Mouse (Mus musculus) right cerebral cortex, postnatal 25 days (tissue): ENCODE results near the gene Jade2.

Source experiments
- DNase-seq: peaks from one replicate; pipeline ENCODE4 v3.0.0; 2022

Gene Jade2

DNA sequence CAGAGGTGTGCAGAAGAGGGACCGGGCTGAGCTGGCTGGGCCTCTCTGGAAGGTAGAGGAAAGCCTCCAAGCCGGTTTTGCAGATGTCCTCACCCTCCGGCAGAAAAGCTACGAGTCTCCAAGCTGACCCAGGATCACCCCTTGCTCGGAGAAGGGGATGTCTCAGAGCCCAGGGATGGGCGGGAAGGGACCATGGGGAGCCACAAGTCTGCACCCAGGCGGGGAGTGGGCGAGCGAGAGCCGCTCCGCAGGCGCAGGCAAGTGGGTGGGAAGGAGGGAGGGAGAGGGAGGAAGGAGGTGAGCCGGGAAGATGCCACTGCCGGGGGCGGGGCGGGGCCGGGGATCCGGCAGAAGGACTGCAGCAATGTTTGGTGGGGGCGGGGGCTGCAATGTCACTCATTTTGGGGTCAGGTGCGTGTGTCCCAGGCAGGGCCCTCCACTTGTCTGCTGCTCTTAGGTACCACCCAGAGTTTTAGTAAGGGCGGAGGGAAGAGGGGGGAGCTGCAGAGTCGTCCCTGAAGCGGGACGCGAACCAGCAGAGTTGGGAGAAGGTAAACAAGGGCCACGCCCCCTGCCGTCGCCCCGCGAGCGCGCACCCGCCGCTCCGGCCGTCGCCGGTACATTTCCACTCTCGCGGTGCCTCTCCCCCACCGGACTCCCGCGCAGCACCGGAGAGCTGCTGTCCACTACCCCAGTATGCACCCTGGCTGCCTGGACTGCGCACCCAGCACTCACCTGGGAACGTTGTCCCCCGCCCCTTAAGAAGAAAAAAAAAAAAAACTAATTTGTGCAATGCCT, 1.4 kb downstream of the Jade2 start:
- DNase-seq: peak; percentile 78

- DNase-seq: peak; percentile 67
Observed at GRCm38 (mm10) chr11:51854981-51855817, 2.3 kb downstream of the Jade2 start.

DNA sequence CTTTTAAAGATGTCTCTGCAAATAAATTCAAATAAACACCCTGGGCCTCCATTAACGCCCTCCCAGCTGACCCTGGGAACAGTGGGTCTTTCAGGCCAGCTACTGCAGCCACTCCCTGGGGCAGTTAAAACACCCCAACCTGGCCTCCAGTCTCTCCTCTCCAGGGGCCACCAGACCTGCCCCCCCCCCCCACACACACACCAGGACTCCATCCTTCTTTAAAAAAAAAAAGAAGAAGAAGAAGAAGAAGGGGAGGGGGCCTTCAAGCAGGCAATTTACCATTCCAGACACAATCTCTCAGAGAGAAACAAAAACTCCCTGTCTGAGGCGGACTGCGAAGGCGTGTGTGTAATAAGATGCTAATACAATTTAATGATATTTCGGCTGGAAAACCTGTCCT, 4.9 kb downstream of the Jade2 start:
- no peak for DNase-seq

- no peak for DNase-seq
Observed at GRCm38 (mm10) chr11:51852091-51852521, 5.3 kb downstream of the Jade2 start.

GRCm38 (mm10) chr11:51850741-51851330, 6.6 kb downstream of the Jade2 start:
- no peak for DNase-seq

- DNase-seq: no peak
Observed at GRCm38 (mm10) chr11:51848324-51848723, 9.1 kb downstream of the Jade2 start.

DNA sequence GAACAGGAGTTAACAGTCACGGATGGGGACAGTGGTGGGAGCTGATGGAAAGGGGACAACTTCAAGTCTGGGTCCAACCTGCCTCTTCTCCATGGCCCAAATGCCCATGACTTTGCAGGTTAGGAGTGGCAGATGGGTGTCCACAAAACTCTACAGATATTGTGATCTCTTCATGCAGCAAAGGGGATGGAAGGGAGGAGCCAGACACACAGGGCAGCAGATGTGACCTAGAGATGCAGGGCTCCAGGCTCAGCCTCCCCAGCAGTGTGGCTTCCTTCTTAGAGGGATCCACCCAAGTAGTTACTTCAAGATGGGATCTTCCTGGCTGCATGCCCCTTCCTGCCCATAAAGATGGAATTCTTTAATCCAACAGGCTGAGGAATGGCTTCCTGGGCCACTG, 9.6 kb downstream of the Jade2 start:
- no peak for DNase-seq

DNA sequence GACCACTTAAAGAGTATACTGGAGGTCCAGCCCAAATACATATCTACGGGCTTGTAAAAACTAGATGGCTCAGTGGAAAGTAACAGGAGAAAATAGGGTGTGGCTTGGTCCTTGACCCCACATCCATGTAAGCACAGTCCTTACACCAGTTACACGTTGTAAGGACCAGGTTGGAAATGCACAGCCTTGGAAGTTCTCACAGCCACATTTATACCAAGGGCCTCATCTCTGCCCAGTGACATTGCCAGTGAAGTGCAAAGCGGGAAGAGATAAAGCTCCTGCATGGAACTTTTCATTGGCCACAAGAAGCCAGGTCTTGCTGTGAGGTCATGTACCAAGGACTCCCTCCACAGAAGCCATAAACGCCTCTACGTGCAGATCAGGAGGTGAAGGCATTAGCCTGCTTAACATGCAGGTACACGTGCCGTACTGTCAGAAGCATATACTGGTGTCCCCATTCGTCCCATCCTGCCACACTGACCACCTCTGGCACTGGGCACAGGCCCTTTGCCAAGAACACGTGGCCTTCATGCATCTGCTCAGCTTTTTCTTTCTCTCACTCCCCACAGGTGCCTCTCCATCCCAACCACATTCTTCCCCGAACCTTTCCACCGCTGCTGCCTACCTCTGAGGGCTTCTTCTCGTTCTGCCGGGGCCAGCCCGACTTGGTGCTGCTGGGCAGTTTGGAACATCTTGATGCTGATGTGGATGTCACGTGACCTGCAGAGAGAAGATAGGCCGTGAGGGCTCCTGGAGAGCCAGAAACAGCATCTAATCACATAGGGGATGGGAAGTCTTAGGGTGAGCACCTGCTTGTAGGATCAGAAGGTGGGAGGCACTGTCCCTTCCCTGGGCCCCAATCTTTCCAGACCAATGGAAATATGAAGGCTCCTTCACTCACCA, 11.2 kb downstream of the Jade2 start:
- DNase-seq: no peak

DNA sequence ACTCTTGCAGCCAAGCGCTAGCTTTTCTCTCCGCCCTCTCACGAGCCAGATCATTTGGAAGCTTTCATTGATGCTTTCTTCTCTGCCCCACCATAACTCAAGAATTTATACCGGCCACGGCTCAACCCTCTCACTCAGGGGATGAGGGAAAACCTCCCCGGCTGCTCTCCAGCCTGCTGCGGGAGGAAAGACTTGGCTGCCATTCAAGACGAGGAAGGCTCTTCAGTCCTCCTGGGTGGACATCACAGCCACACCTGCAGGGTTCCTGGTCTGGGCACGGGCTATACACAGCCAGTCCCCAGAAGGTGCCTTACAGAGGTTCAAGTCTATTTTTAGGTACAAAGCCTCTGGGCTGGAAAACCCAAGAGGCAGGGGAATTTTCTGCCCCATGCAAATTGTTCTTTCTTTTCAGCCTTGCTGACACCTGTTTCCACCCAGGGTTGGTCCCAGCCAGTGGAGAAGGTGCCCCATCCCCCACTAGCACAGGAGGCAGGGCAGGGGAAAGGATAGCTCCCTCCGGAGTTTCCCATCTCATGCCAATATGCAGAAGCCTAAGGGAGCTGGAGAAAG, 12.8 kb downstream of the Jade2 start:
- no peak for DNase-seq

DNA sequence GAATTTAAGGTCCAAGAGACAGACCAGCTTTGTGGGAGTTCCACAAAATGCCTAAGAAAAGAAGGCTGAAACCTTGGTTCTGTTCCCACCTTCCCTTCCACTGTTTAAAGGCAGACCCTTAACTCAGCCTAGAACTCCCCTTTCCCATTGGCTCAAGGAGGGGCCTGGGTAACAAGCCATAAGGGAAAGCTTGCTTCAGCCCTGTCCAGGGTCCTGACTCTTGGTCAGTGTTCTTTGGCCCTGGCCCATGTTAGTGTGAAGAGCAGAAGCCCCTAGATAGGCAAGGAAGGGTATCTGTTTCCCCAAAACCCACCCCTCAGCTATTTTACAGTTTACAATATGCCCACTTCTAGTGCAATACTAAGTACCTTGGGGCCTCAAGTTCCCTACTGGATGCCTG, 13.6 kb downstream of the Jade2 start:
- no peak for DNase-seq

- DNase-seq: no peak
Observed at GRCm38 (mm10) chr11:51843168-51843567, 14.3 kb downstream of the Jade2 start.

DNA sequence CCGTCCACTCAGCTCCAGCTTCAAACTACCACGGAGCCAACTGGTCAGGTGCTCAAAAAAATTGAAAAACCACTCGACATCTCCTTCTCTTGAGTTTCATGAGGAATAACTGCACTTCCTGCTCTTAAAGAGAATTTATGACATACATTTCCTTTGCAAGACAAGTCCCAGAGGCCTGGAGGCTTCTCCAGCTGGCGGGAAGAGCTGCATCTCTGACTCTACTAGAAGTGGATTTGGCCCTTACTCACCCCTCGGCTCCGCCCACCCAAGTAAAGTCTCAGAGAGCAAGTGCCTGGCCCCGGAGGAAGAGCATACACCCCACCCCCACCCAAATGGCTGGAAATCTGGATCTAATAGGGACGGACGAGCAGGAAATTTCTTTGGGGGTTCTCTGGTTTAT, 16.3 kb downstream of the Jade2 start:
- no peak for DNase-seq

GRCm38 (mm10) chr11:51840657-51841056, 16.8 kb downstream of the Jade2 start:
- DNase-seq: no peak

- no peak for DNase-seq
Observed at GRCm38 (mm10) chr11:51839973-51840372, 17.5 kb downstream of the Jade2 start.

- DNase-seq: no peak
Observed at GRCm38 (mm10) chr11:51839106-51839505, 18.3 kb downstream of the Jade2 start.

DNA sequence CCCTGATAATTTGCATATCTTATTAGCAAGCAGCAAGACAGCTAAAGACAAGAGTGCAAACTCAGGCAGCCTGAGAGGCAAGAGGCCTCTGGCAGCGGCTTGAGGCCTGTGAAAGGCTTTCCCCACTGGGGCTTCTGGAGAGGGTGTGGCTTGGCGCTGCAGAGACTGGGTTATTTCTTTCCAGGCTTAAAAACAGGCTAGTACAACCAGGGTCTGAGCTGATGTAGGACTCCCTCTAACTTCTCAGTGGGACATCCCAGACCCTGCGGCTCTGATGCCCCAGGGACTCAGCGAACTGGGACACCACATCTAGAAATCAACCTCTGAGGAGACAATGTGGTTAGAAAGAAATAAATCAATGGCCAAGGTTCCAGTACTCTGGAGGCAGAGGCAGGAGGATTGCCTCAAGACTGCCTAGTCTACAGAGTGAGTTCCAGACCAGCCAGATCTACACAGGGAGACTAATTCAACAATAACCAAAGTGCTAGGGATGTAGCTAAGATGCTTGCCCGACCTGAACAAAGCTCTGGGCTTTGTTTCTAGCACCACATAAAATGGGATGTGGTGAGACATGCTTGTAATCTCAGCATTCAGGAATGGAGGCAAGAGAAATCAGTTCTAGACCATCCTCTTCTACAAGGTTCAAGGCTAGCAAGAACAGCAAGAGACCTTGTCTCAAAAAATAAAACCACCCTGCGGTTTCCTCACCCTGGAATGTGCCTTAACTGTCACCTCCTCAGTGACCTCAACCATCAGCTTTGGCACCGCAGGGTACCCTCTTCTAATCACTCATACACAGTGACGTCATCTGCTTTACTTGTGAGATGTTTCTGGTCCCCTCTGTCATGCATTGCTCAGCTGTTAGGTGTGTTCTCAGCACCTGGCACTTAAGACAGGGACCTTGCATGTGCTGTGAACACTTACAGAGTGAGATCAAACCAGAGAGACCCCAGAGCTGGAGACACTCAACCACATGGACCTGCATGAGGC, 20.0 kb downstream of the Jade2 start:
- DNase-seq: no peak

DNA sequence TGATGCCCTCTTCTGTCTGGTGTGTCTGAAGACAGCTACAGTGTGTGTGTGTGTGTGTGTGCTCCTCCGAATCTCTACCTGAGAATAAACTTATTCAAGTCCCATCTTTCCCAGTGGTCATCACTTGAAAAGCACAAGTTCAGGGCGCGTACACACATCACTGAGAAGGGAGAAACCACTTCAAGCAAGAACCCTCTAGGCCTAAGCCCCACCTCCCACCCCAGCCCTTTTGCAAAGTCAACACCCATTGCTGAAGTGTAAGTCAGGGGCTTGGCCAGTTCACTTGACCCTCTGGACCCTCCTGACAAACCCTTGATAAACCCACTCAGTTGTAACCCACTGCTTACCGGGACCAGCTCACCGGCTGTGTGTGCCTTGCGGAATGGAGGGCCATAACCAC, 20.9 kb downstream of the Jade2 start:
- no peak for DNase-seq

GRCm38 (mm10) chr11:51835598-51835997, 21.9 kb downstream of the Jade2 start:
- DNase-seq: no peak

GRCm38 (mm10) chr11:51834067-51834411, 23.4 kb downstream of the Jade2 start:
- DNase-seq: no peak

GRCm38 (mm10) chr11:51833393-51834066, 23.9 kb downstream of the Jade2 start:
- DNase-seq: no peak

DNA sequence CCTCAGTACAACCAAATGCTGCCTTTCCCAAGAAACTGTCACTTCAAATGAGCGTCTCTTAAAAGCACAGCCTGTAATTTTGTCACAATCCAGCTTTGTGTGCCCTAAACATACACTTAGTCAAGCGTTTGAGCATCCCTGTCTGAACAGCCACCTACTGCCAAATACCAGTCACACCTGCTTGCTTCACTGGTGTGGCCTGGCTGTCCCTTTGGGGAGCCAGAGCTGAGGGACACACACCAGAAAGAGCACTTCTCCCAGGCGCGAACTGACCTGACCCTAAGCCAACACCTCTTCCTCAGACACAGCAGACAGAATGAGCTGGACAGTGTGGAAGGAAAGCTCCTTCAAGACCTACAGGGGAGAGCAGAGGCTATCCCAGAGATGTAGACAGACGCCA, 24.5 kb downstream of the Jade2 start:
- no peak for DNase-seq
